Mouse (Mus musculus) layer of hippocampus, adult 2 months (tissue): Measurements from ENCODE around the gene Gm16506. TPM values are rescaled to one million over a fixed set of nuclear protein-coding genes. Genes with fewer than 3 reads are reported as not detected.
"Not testable (repeated sequence)": the region's sequence is repeated elsewhere in the genome, so short reads cannot be mapped to it uniquely, and the experiment has no call there.

Experiments
- DNase-seq, 2 experiments: peaks; one replicate each; pipeline ENCODE4 v3.0.0; 2022; ENCODE audit warnings: low spot score in 2 of 2
- H3K27ac ChIP-seq: fragments of 200-600 bp; 2 replicates; pipeline ENCODE4 v1.8.1; 2022
- H3K4me3 ChIP-seq: fragments of 200-600 bp; 2 replicates; pipeline ENCODE4 v1.8.1; 2022; ENCODE audit warnings: mild to moderate bottlenecking
- long read RNA-seq, 2 experiments: library from polyadenylated mRNA; stranded (forward); transcript quantifications; one replicate each; pipeline ENCODE4 v2.0.0; 2021; ENCODE audit warnings: borderline mapping rate in 2 of 2
- total RNA-seq, 2 experiments: library from RNA; stranded (reverse); gene quantifications; 2 replicates each; pipeline ENCODE4 v1.2.3; 2021

Gm16506 gene
- not detected for total RNA-seq
- long read RNA-seq, experiment 1: 0 reads
- long read RNA-seq, experiment 2: 0 reads

DNA sequence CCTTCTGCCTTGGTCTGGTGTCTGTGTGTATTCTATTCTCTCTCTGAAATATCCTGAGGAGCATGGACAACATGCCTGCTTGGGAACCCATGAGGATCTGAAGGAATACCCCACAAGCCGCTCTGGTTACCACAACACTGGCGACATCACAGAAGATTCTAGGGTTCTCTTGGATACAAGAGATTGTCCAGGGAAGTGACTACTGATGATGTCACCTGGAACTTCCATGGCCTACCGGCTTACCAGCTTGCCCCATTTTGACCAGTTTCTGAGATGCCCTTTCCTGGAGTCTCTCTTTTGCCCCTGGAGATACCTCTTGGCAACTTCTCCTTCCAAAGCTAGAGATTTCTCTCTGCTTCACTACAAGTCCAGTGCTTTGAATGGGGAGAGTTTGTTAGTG is at the start of gene Gm16506:
Gm16506 (minus strand) TSS at position 101 of the 400 bp plus-strand sequence.
- H3K4me3 ChIP-seq, DNase-seq, H3K27ac ChIP-seq: not testable (repeated sequence)

GRCm38 (mm10) chr14:43747566-43747965 is 20.3 kb upstream of the Gm16506 start, which contains the start of gene Gm6526:
Gene Gm6526, plus strand, starts transcription at chr14:43747866.
- H3K4me3 ChIP-seq, H3K27ac ChIP-seq, DNase-seq: not testable (repeated sequence)

DNA sequence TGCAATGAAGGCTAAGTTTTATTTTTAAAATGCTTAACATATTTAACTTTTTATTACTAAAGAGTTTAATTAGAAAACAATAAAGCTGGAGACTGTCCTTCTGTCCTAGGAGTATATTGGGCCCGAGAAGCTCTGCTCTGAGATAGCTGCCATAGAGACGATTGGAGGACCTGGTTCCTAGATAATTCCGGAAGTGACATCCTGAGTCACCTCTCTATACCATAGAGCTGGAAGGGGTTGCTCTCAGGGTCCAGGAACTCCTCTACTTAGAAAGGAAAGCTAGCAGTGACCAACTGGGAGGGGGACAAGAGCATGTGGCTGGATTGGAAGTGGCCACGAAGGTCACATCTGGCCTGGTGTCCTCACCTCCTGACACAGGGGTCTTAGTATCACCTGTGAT is 29.7 kb downstream of the Gm16506 start, which contains the start of gene Gm7324:
Gm7324 (plus strand) TSS at position 208 of the 400 bp plus-strand sequence.
- not testable (repeated sequence) for H3K27ac ChIP-seq, H3K4me3 ChIP-seq, DNase-seq

- H3K4me3 ChIP-seq, DNase-seq, H3K27ac ChIP-seq: not testable (repeated sequence)
Measured at GRCm38 (mm10) chr14:43677099-43677498, 50.2 kb downstream of the Gm16506 start, which contains the start of gene Gm8165. Gene Gm8165, minus strand, starts transcription at chr14:43677199.

Other genes starting within 250 kb of the Gm16506 start
- gene Gm5799, start 183.9 kb downstream of the Gm16506 start, total RNA-seq: under 1 TPM; 0.39 to 0.64 TPM
- not detected for gene Gm17654, start 148.3 kb downstream of the Gm16506 start, total RNA-seq
- not detected for gene Gm10375, start 119.5 kb downstream of the Gm16506 start, total RNA-seq
- not detected for gene Gm8165, start 50.3 kb downstream of the Gm16506 start, total RNA-seq
- 1 to 10 TPM; 1.2 to 1.7 TPM for gene Gm7324, start 29.7 kb downstream of the Gm16506 start, total RNA-seq
- not detected for gene Gm6526, start 20.4 kb upstream of the Gm16506 start, total RNA-seq
- gene Gm8180, start 57.3 kb upstream of the Gm16506 start, total RNA-seq: not detected
- not detected for gene Ear1, start 148.0 kb upstream of the Gm16506 start, total RNA-seq
- gene Ear10, start 196.1 kb upstream of the Gm16506 start, total RNA-seq: not detected
- gene Gm8113, start 197.9 kb upstream of the Gm16506 start, total RNA-seq: under 1 TPM in 1 of 2 experiments, not detected in 1; 0.23 TPM
- gene Ang5, start 229.6 kb upstream of the Gm16506 start, total RNA-seq: not detected